Mouse (Mus musculus) brain, embryonic 14.5 days (tissue): ENCODE results near the gene Prune2.

Experiments used
- CTCF ChIP-seq: fragments of 200-500 bp; IDR thresholded peaks from 2 replicates; pipeline ENCODE4 v1.5.1; 2012; ENCODE audit warnings: inconsistent platforms, mild to moderate bottlenecking, moderate library complexity, borderline replicate concordance; ENCODE audit not compliant: insufficient read depth, insufficient read length; ENCODE audit errors: extremely low read depth
- POLR2A ChIP-seq: fragments of 200-500 bp; IDR thresholded peaks from 2 replicates; pipeline ENCODE4 v1.6.1; 2012; ENCODE audit warnings: mild to moderate bottlenecking, inconsistent platforms, borderline replicate concordance; ENCODE audit not compliant: poor library complexity, insufficient read depth, insufficient read length, severe bottlenecking; ENCODE audit errors: extremely low read depth

DNA sequence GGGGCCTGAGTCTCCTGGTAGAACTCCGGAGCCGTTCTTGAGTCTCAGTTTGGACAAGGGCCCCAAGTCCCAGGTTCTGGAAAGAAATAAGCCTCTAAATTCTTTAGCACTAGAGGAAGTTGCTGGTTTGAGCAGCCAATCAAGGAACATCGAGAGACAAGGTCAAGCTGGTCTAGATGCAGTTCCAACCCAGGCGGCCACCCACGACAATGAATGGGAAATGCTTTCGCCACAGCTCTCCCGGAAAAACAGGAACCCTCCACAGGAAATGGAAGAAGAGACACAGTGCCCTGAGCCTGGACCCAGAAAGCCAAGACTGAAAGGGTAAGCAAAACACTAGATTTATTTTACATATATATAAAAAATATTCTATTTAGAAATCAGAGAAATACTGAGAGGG is 169.5 kb downstream of the Prune2 start:
- TF ChIP-seq CTCF, result no peak
- TF ChIP-seq POLR2A, result no peak
